Mouse (Mus musculus) myocyte (in vitro differentiated cells): ENCODE measurements around the gene Sorcs2. TPM values are rescaled to one million over a fixed set of nuclear protein-coding genes. Genes with fewer than 3 reads are reported as not detected.

Experiments used
- H3K27me3 ChIP-seq: one replicate; pipeline ENCODE4 v1.6.1; 2011; ENCODE audit not compliant: control insufficient read depth, insufficient read depth, insufficient read length
- H3K36me3 ChIP-seq: one replicate; pipeline ENCODE4 v1.6.1; 2011; ENCODE audit not compliant: control insufficient read depth, insufficient read depth
- H3K4me2 ChIP-seq: one replicate; pipeline ENCODE4 v1.6.1; 2011; ENCODE audit warnings: low read depth, control low read depth
- H3K4me3 ChIP-seq: one replicate; pipeline ENCODE4 v1.5.1; 2011; ENCODE audit warnings: mild to moderate bottlenecking, control low read depth, moderate library complexity
- H3K79me2 ChIP-seq: one replicate; pipeline ENCODE4 v1.6.1; 2011; ENCODE audit not compliant: control insufficient read depth, insufficient read depth
- H3ac ChIP-seq: one replicate; pipeline ENCODE4 v1.6.1; 2011; ENCODE audit not compliant: control insufficient read depth, insufficient read length
- CEBPB ChIP-seq: IDR thresholded peaks from 2 replicates; pipeline ENCODE4 v1.6.1; 2011; ENCODE audit warnings: mild to moderate bottlenecking, moderate library complexity; ENCODE audit not compliant: poor library complexity, insufficient read depth, severe bottlenecking
- E2F4 ChIP-seq: IDR thresholded peaks from one replicate; pipeline ENCODE4 v1.6.1; 2011; ENCODE audit warnings: mild to moderate bottlenecking, control low read depth, moderate library complexity; ENCODE audit not compliant: insufficient read depth
- MAX ChIP-seq: IDR thresholded peaks from one replicate; pipeline ENCODE4 v1.6.1; 2011; ENCODE audit warnings: low read depth, mild to moderate bottlenecking, control low read depth
- MYOD1 ChIP-seq, 3 experiments: IDR thresholded peaks; one replicate each; pipeline ENCODE4 v1.6.1; 2011; ENCODE audit warnings: control low read depth in 2 of 3, low read depth in 2 of 3, mild to moderate bottlenecking in 2 of 3, moderate library complexity in 1 of 3; ENCODE audit not compliant: insufficient read length in 2 of 3, control insufficient read depth in 1 of 3
- MYOG ChIP-seq, 3 experiments: IDR thresholded peaks; one replicate each; pipeline ENCODE4 v1.6.1; 2011; ENCODE audit warnings: control low read depth in 2 of 3, low read depth in 2 of 3, mild to moderate bottlenecking in 2 of 3; ENCODE audit not compliant: insufficient read length in 2 of 3, control insufficient read depth in 1 of 3, insufficient read depth in 1 of 3
- POLR2A ChIP-seq: IDR thresholded peaks from one replicate; pipeline ENCODE4 v1.6.1; 2011; ENCODE audit warnings: low read depth, mild to moderate bottlenecking, control low read depth, moderate library complexity; ENCODE audit not compliant: insufficient read length
- POLR2AphosphoS2 ChIP-seq: IDR thresholded peaks from one replicate; pipeline ENCODE4 v1.6.1; 2011; ENCODE audit warnings: low read depth, control low read depth; ENCODE audit not compliant: insufficient read length
- REST ChIP-seq: IDR thresholded peaks from one replicate; pipeline ENCODE4 v1.6.1; 2011; ENCODE audit warnings: mild to moderate bottlenecking, control low read depth, moderate library complexity; ENCODE audit not compliant: insufficient read depth, insufficient read length
- SRF ChIP-seq: IDR thresholded peaks from one replicate; pipeline ENCODE4 v1.6.1; 2011; ENCODE audit warnings: low read depth; ENCODE audit not compliant: control insufficient read depth, insufficient read length
- TCF12 ChIP-seq: IDR thresholded peaks from one replicate; pipeline ENCODE4 v1.6.1; 2011; ENCODE audit warnings: mild to moderate bottlenecking, control low read depth; ENCODE audit not compliant: poor library complexity, insufficient read depth, severe bottlenecking
- TCF3 ChIP-seq: IDR thresholded peaks from one replicate; pipeline ENCODE4 v1.6.1; 2011; ENCODE audit warnings: low read depth, control low read depth; ENCODE audit not compliant: insufficient read length
- USF1 ChIP-seq: IDR thresholded peaks from one replicate; pipeline ENCODE4 v1.6.1; 2011; ENCODE audit warnings: low read depth, mild to moderate bottlenecking, control low read depth, moderate library complexity
- polyA plus RNA-seq: library from polyadenylated mRNA; unstranded; fragments of >200 nt; fragmentation: generic; extraction: Trizol; gene quantifications from one replicate; pipeline ENCODE4 v1.2.1, GENCODE M21; 2012; ENCODE audit warnings: missing spikeins

The Sorcs2 gene
- polyA plus RNA-seq, 1 experiment = 58.2 TPM

- H3K4me3 ChIP-seq = no peak overlapping the region
- H3K27me3 ChIP-seq = no peaks in the 10 kb centered on the region
- no peak overlapping the region for H3ac ChIP-seq
- no peaks in the 10 kb centered on the region for H3K36me3 ChIP-seq
- TF ChIP-seq MYOG (IDR thresholded peaks at IDR 0.05; ENCODE audit: control insufficient read depth in 1 of 3, insufficient read depth in 1 of 3, insufficient read length in 2 of 3, low read depth in 2 of 3) (peak in 1 of 3 experiments; percentile 13), POLR2AphosphoS2 (no peak)
- H3K4me2 ChIP-seq = no peak overlapping the region
- no peaks in the 10 kb centered on the region for H3K79me2 ChIP-seq
These were observed 205.3 kb downstream of the Sorcs2 start for GRCm38 (mm10) chr5:36192677-36193076.

GRCm38 (mm10) chr5:36191876-36192275 lies 206.1 kb downstream of the Sorcs2 start:
- Histone ChIP-seq H3K4me3 (no peak overlapping the region), H3K27me3 (no peaks in the 10 kb centered on the region), H3K79me2 (no peaks in the 10 kb centered on the region), H3ac (no peak overlapping the region), H3K4me2 (no peak overlapping the region), H3K36me3 (no peaks in the 10 kb centered on the region)
- TF ChIP-seq CEBPB (no peak), MYOG (IDR thresholded peaks at IDR 0.05; ENCODE audit: control insufficient read depth in 1 of 3, insufficient read depth in 1 of 3, insufficient read length in 2 of 3, low read depth in 2 of 3) (no peak), POLR2A (no peak), POLR2AphosphoS2 (no peak), SRF (no peak), TCF3 (no peak), E2F4 (no peak), USF1 (no peak), REST (no peak), MYOD1 (IDR thresholded peaks at IDR 0.05; ENCODE audit: control insufficient read depth in 1 of 3, insufficient read length in 2 of 3, low read depth in 2 of 3) (no peak), MAX (no peak), TCF12 (no peak)

GRCm38 (mm10) chr5:36191285-36191684 lies 206.7 kb downstream of the Sorcs2 start:
- Histone ChIP-seq H3ac (no peak overlapping the region), H3K27me3 (no peaks in the 10 kb centered on the region), H3K4me3 (no peak overlapping the region), H3K4me2 (no peak overlapping the region), H3K36me3 (no peaks in the 10 kb centered on the region), H3K79me2 (no peaks in the 10 kb centered on the region)
- TF ChIP-seq MYOG (IDR thresholded peaks at IDR 0.05; ENCODE audit: control insufficient read depth in 1 of 3, insufficient read depth in 1 of 3, insufficient read length in 2 of 3, low read depth in 2 of 3) (no peak), REST (no peak), CEBPB (no peak), MAX (no peak), SRF (no peak), POLR2A (no peak), TCF12 (no peak), POLR2AphosphoS2 (no peak), MYOD1 (IDR thresholded peaks at IDR 0.05; ENCODE audit: control insufficient read depth in 1 of 3, insufficient read length in 2 of 3, low read depth in 2 of 3) (no peak), TCF3 (no peak), E2F4 (no peak), USF1 (no peak)

GRCm38 (mm10) chr5:36188310-36188709 lies 209.6 kb downstream of the Sorcs2 start:
- no peak overlapping the region for H3ac ChIP-seq
- H3K4me3 ChIP-seq = no peak overlapping the region
- H3K27me3 ChIP-seq = no peaks in the 10 kb centered on the region
- H3K4me2 ChIP-seq = peak overlapping the region; percentile 48
- peak in 1 of 3 experiments; percentile 40 for TF ChIP-seq MYOD1 (IDR thresholded peaks at IDR 0.05; ENCODE audit: control insufficient read depth in 1 of 3, insufficient read length in 2 of 3, low read depth in 2 of 3)
- no peak for TF ChIP-seq TCF12
- TF ChIP-seq E2F4 = no peak
- no peak for TF ChIP-seq USF1
- TF ChIP-seq REST = no peak
- TF ChIP-seq TCF3 = no peak
- H3K79me2 ChIP-seq = no peaks in the 10 kb centered on the region
- no peaks in the 10 kb centered on the region for H3K36me3 ChIP-seq

- Histone ChIP-seq H3K79me2 (no peaks in the 10 kb centered on the region), H3ac (no peak overlapping the region), H3K27me3 (no peaks in the 10 kb centered on the region), H3K4me2 (no peak overlapping the region), H3K36me3 (no peaks in the 10 kb centered on the region), H3K4me3 (no peak overlapping the region)
- TF ChIP-seq CEBPB (no peak), POLR2AphosphoS2 (no peak), MYOD1 (IDR thresholded peaks at IDR 0.05; ENCODE audit: control insufficient read depth in 1 of 3, insufficient read length in 2 of 3, low read depth in 2 of 3) (no peak), E2F4 (no peak), REST (no peak), USF1 (no peak), MYOG (IDR thresholded peaks at IDR 0.05; ENCODE audit: control insufficient read depth in 1 of 3, insufficient read depth in 1 of 3, insufficient read length in 2 of 3, low read depth in 2 of 3) (no peak), SRF (no peak), MAX (no peak), POLR2A (no peak), TCF3 (no peak), TCF12 (no peak)
These were observed 211.5 kb downstream of the Sorcs2 start for GRCm38 (mm10) chr5:36186294-36187053.
